Mouse (Mus musculus): ENCODE measurements around the gene 3110082I17Rik. TPM values are rescaled to one million over a fixed set of nuclear protein-coding genes. Genes with fewer than 3 reads are reported as not detected.

The 3110082I17Rik gene
- polyA plus RNA-seq, 1 experiment = 0.97 TPM

- Histone ChIP-seq H3K4me3 (replicated peaks) (no peak overlapping the region), H3K27me3 (ENCODE audit: control insufficient read depth) (no peaks in the 10 kb centered on the region), H3K9me3 (ENCODE audit: control insufficient read depth, low read length) (no peaks in the 10 kb centered on the region), H3K36me3 (ENCODE audit: control insufficient read depth) (no peaks in the 10 kb centered on the region), H3K4me1 (ENCODE audit: control insufficient read depth) (peaks cover 74% of the 10 kb centered on the region)
- no peak for TF ChIP-seq GATA1 (IDR thresholded peaks at IDR 0.05; ENCODE audit: low read length)
- no peak for TF ChIP-seq TAL1 (IDR thresholded peaks at IDR 0.05; ENCODE audit: low read length)
Observed at GRCm38 (mm10) chr5:139351628-139352027, 108.7 kb downstream of the 3110082I17Rik start.

GRCm38 (mm10) chr5:139351134-139351533 is 109.2 kb downstream of the 3110082I17Rik start, which contains the start of gene Cox19:
Gene Cox19 (minus strand): TSS chr5:139351418.
- Histone ChIP-seq H3K9me3 (ENCODE audit: control insufficient read depth, low read length) (no peaks in the 10 kb centered on the region), H3K4me1 (ENCODE audit: control insufficient read depth) (peaks cover 78% of the 10 kb centered on the region), H3K4me3 (replicated peaks) (no peak within 1 kb of the TSS), H3K27me3 (ENCODE audit: control insufficient read depth) (no peaks in the 10 kb centered on the region), H3K36me3 (ENCODE audit: control insufficient read depth) (no peaks in the 10 kb centered on the region)
- TF ChIP-seq GATA1 (IDR thresholded peaks at IDR 0.05; ENCODE audit: low read length) = no peak
- no peak for TF ChIP-seq TAL1 (IDR thresholded peaks at IDR 0.05; ENCODE audit: low read length)

DNA sequence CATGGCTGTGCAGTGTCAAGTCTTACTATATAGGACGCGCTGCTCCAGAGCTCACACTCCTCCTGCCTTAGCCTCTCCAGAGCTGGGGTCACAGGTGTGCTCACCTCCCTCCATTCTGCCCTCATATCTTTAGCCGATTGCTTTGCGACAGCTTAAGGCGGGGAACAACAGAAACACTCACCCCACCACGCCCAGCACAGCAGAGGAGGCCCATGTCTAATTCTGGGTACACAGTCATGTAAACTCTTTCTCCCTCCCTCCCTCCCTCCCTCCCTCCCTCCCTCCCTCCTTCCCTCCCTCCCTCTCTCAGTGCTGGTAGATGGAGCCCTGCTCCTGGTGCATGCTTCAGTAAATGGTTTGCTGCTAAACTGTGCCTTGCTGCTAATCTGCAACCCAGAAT is 110.6 kb downstream of the 3110082I17Rik start:
- Histone ChIP-seq H3K27me3 (ENCODE audit: control insufficient read depth) (no peaks in the 10 kb centered on the region), H3K4me1 (ENCODE audit: control insufficient read depth) (peaks cover 86% of the 10 kb centered on the region), H3K9me3 (ENCODE audit: control insufficient read depth, low read length) (no peaks in the 10 kb centered on the region), H3K4me3 (replicated peaks) (peak overlapping the region; percentile 45), H3K36me3 (ENCODE audit: control insufficient read depth) (no peaks in the 10 kb centered on the region)
- TF ChIP-seq GATA1 (IDR thresholded peaks at IDR 0.05; ENCODE audit: low read length) (no peak), TAL1 (IDR thresholded peaks at IDR 0.05; ENCODE audit: low read length) (no peak)

DNA sequence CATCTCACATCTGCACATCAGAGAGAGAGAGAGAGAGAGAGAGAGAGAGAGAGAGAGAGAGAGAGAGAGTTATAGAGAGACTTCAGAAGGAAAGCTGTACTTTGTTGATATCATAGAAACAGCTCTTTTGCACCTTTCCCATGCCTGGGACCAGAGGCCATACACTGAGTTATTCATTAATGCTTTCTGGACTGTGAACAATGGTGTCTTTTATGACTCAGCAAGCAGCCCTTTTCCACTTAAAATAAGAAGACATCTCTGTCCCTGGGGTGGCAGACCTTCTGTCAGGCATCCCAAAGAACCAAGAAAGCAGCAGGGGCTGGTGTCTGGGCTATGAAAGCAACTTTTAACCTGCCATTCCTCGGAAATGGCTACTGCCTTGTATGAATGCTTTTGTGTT is 113.1 kb downstream of the 3110082I17Rik start:
- no peaks in the 10 kb centered on the region for H3K9me3 ChIP-seq (ENCODE audit: control insufficient read depth, low read length)
- TF ChIP-seq GATA1 (IDR thresholded peaks at IDR 0.05; ENCODE audit: low read length) = no peak
- no peak for TF ChIP-seq TAL1 (IDR thresholded peaks at IDR 0.05; ENCODE audit: low read length)
- H3K27me3 ChIP-seq (ENCODE audit: control insufficient read depth) = no peaks in the 10 kb centered on the region
- H3K4me3 ChIP-seq (replicated peaks) = no peak overlapping the region
- peaks cover 77% of the 10 kb centered on the region for H3K4me1 ChIP-seq (ENCODE audit: control insufficient read depth)
- peaks cover 11% of the 10 kb centered on the region for H3K36me3 ChIP-seq (ENCODE audit: control insufficient read depth)

DNA sequence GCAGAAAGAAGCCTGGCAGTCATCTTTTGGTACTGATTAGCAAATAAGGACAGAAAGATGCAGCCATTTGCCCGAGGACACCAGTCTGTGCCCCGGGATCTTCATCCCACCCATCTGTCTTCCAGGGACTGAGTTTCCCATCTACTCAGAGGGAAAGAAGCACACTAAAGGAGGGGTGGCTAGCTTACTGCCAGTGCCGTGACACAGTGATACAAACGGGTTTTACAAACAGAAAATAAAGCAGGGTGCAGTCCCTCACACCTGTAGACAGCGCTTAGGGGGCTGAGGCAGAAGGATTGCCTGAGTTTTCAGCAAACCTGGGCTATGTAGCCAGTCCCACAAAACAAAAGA is 115.0 kb downstream of the 3110082I17Rik start:
- Histone ChIP-seq H3K27me3 (ENCODE audit: control insufficient read depth) (no peaks in the 10 kb centered on the region), H3K9me3 (ENCODE audit: control insufficient read depth, low read length) (no peaks in the 10 kb centered on the region), H3K4me1 (ENCODE audit: control insufficient read depth) (peaks cover 61% of the 10 kb centered on the region), H3K36me3 (ENCODE audit: control insufficient read depth) (peaks cover 27% of the 10 kb centered on the region), H3K4me3 (replicated peaks) (peak overlapping the region; percentile 78)
- no peak for TF ChIP-seq TAL1 (IDR thresholded peaks at IDR 0.05; ENCODE audit: low read length)
- no peak for TF ChIP-seq GATA1 (IDR thresholded peaks at IDR 0.05; ENCODE audit: low read length)

GRCm38 (mm10) chr5:139344687-139345363 is 115.5 kb downstream of the 3110082I17Rik start:
- Histone ChIP-seq H3K4me1 (ENCODE audit: control insufficient read depth) (peaks cover 56% of the 10 kb centered on the region), H3K27me3 (ENCODE audit: control insufficient read depth) (no peaks in the 10 kb centered on the region), H3K4me3 (replicated peaks) (peak overlapping the region; percentile 78), H3K36me3 (ENCODE audit: control insufficient read depth) (peaks cover 32% of the 10 kb centered on the region), H3K9me3 (ENCODE audit: control insufficient read depth, low read length) (no peaks in the 10 kb centered on the region)
- no peak for TF ChIP-seq TAL1 (IDR thresholded peaks at IDR 0.05; ENCODE audit: low read length)
- TF ChIP-seq GATA1 (IDR thresholded peaks at IDR 0.05; ENCODE audit: low read length) = no peak

DNA sequence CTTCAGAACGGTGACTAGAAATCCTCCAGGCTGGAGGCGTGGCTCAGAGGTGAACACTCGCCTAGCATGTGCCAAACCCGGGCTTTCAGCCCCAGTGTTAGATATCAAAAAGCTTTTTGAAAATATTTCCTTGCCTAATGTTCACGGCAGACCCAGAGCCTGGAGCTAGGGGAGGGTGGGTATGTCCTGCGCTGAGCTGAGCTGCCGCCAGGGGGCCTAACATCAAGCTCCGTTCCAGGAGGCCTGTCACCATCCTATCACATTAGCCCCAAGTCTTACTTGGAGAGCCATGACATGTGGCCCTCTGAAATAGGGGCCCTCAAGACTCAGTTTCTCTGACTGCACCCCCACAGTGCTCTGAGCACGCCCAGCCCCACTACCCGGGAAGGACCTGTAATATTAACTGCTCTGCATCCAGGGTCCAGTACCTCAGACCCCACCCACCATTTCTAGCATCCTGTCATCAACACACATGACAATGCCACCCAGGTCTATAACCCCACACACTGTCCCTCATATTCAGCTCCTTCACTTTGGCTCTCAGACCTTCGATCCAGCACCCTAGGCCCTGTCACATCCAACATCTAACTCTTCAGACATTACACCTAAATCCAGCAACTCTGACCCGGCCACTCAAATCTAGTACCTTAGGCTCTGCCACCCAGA is 116.2 kb downstream of the 3110082I17Rik start:
- Histone ChIP-seq H3K9me3 (ENCODE audit: control insufficient read depth, low read length) (no peaks in the 10 kb centered on the region), H3K36me3 (ENCODE audit: control insufficient read depth) (peaks cover 39% of the 10 kb centered on the region), H3K4me3 (replicated peaks) (peak overlapping the region; percentile 78), H3K4me1 (ENCODE audit: control insufficient read depth) (peaks cover 49% of the 10 kb centered on the region), H3K27me3 (ENCODE audit: control insufficient read depth) (no peaks in the 10 kb centered on the region)
- no peak for TF ChIP-seq GATA1 (IDR thresholded peaks at IDR 0.05; ENCODE audit: low read length)
- TF ChIP-seq TAL1 (IDR thresholded peaks at IDR 0.05; ENCODE audit: low read length) = no peak

GRCm38 (mm10) chr5:139338891-139339290 is 121.4 kb downstream of the 3110082I17Rik start:
- no peaks in the 10 kb centered on the region for H3K9me3 ChIP-seq (ENCODE audit: control insufficient read depth, low read length)
- H3K27me3 ChIP-seq (ENCODE audit: control insufficient read depth) = no peaks in the 10 kb centered on the region
- peaks cover 84% of the 10 kb centered on the region for H3K36me3 ChIP-seq (ENCODE audit: control insufficient read depth)
- TF ChIP-seq TAL1 (IDR thresholded peaks at IDR 0.05; ENCODE audit: low read length) (no peak), GATA1 (IDR thresholded peaks at IDR 0.05; ENCODE audit: low read length) (no peak)
- H3K4me3 ChIP-seq (replicated peaks) = no peak overlapping the region
- peaks cover 15% of the 10 kb centered on the region for H3K4me1 ChIP-seq (ENCODE audit: control insufficient read depth)

- H3K4me1 ChIP-seq (ENCODE audit: control insufficient read depth) = peaks cover 10% of the 10 kb centered on the region
- H3K36me3 ChIP-seq (ENCODE audit: control insufficient read depth) = peaks cover 84% of the 10 kb centered on the region
- TF ChIP-seq TAL1 (IDR thresholded peaks at IDR 0.05; ENCODE audit: low read length) (no peak), GATA1 (IDR thresholded peaks at IDR 0.05; ENCODE audit: low read length) (no peak)
Observed at GRCm38 (mm10) chr5:139338403-139338802, 121.9 kb downstream of the 3110082I17Rik start.

More at GRCm38 (mm10) chr5:139338403-139338802, 121.9 kb downstream of the 3110082I17Rik start:
- Histone ChIP-seq H3K9me3 (ENCODE audit: control insufficient read depth, low read length) (no peaks in the 10 kb centered on the region), H3K27me3 (ENCODE audit: control insufficient read depth) (no peaks in the 10 kb centered on the region), H3K4me3 (replicated peaks) (no peak overlapping the region)

All from erythroblast, embryonic 14.5 days (primary cell).